Mouse (Mus musculus) gastrocnemius, postnatal 36 days (tissue): ENCODE data around the gene Ptpn9. TPM values are rescaled to one million over a fixed set of nuclear protein-coding genes. Genes with fewer than 3 reads are reported as not detected.
A peak's percentile ranks its signal among the peaks of the same experiment; 100 is the strongest.

Source experiments
- DNase-seq, 2 experiments: peaks; one replicate each; pipeline ENCODE4 v3.0.0; 2022
- intact Hi-C: fragments of 180-260 bp; cut with DNase I; formaldehyde crosslinking; loops from one replicate; pipeline ENCODE4 v1.15.1; 2025
- total RNA-seq, 2 experiments: library from RNA; stranded (reverse); gene quantifications; 2 replicates each; pipeline ENCODE4 v1.2.3; 2021

Gene Ptpn9
- total RNA-seq, 2 experiments from 2014 or later = 3.1 to 4.2 TPM

DNA sequence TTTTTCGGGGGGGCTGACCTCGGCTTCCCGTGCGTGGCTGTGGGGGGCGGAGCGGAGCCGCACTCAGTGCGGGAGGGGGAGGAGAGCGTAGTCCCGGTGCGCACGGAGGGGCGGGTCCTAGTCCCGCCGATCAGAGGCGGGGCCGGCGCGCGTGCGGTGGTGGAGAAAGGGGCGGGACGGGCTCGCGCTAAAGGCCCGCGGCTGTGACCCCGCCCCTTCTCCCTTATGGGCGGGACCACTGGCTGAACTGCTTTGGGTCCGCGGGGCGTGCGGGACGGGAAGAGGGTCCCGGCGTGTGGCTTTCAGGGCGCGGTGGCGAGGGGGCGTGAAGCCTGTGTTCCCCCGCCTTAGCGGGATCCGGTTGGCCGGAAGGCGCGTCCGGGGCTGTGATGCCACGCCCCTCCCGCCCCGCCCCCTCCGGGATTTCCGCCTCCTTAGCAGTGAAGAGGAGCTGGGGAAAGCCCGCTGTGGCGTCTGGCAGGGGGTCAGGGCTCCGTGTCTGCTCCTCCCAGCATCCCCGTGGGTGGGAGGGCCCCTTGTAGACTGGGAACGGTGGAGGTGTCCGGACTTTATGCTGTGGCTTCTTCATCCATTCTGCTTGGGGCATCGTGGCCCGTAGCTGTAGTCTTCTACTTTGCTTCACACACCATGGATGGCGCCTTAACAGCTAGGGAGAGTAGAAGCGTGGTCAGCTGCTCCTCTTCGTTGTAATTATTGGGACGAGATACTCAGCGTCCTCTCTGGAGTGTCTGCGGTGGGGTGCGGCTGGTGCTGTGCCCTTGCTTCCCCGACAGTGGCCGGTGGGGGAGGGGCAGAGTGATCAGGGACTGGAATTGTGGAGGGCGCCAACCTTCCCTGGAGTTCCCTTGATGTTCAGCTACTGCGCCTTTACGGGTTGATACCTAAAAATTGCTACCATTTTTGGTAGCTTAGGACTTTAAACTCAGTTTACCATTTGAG is 82.3 kb downstream of the Ptpn9 start:
- intact Hi-C loops = loop anchor here (2.0 kb wide), 1 partner anchor 54 kb away; the partner anchor contains the start of gene Man2c1
- peak; percentile 83 to 87 for DNase-seq

DNA sequence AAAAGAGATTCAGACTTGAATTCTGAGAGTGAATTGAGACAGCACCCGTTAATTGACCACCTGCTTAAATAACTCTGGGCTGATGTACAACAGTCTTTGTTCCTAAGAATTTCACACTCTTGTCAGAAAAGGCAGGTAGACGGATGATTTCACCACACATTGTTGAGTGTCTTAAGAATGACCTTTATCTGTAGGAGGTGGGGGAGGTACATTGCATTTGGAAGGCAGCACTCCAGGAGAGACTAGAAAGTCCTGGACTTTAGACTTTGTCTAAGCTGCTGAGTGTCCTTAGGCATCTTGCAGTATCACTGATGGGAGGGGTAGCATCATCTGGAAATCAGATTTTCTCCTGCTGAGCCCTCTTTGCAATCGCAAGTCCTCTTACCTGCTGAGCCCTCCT is 87.5 kb downstream of the Ptpn9 start:
- DNase-seq = no peak
- intact Hi-C loops = no loop called here

Other genes with a start within 250 kb of the Ptpn9 start
- under 1 TPM; 0.35 to 0.41 TPM for gene Lingo1, start 198.5 kb upstream of the Ptpn9 start, total RNA-seq
- gene Odf3l1, start 130.2 kb upstream of the Ptpn9 start, total RNA-seq = not detected
- 1 to 10 TPM; 5.7 to 8.2 TPM for gene Cspg4, start 129.9 kb upstream of the Ptpn9 start, total RNA-seq
- gene Snx33, start 66.6 kb upstream of the Ptpn9 start, total RNA-seq = 1 to 10 TPM; 3.9 to 4.0 TPM
- gene Imp3, start 57.4 kb upstream of the Ptpn9 start, total RNA-seq = 10 to 100 TPM; 40.0 to 46.9 TPM
- 1 to 10 TPM; 7.2 to 8.8 TPM for gene Snupn, start 44.0 kb upstream of the Ptpn9 start, total RNA-seq
- 10 to 100 TPM; 14.3 to 21.3 TPM for gene Sin3a, start 77.1 kb downstream of the Ptpn9 start, total RNA-seq
- 10 to 100 TPM; 24.9 to 38.3 TPM for gene Man2c1, start 135.8 kb downstream of the Ptpn9 start, total RNA-seq
- 1 to 10 TPM; 4.9 to 6.9 TPM for gene Neil1, start 153.4 kb downstream of the Ptpn9 start, total RNA-seq
- gene Commd4, start 163.4 kb downstream of the Ptpn9 start, total RNA-seq = 10 to 100 TPM; 26.4 to 32.4 TPM
- not detected for gene Trcg1, start 241.6 kb downstream of the Ptpn9 start, total RNA-seq